Mouse (Mus musculus): Measurements from ENCODE around the gene Coil.
"Not testable (repeated sequence)": the region's sequence is repeated elsewhere in the genome, so short reads cannot be mapped to it uniquely, and the experiment has no call there.

Gene Coil

DNA sequence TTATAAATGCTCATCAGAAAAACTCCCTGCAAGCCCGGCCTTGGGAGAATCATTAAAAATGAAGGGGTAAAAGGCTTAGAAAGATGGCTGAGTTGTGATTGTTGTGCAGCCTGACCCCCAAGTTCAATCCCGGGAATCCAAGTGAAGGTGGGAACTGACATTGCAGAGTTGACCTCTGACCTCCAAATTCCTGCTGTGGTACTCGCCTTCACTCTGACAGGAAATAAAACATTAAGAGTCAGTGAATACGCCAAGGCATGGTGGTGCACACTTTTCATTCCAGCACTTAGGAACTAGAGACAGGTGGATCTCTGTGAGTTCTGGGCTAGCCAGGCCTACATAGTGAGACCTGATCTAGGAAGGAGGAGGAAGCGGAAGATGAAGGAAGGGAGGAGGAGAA lies 35.4 kb downstream of the Coil start:
- DNase-seq (ENCODE audit: low read depth, low spot score): no peak

DNA sequence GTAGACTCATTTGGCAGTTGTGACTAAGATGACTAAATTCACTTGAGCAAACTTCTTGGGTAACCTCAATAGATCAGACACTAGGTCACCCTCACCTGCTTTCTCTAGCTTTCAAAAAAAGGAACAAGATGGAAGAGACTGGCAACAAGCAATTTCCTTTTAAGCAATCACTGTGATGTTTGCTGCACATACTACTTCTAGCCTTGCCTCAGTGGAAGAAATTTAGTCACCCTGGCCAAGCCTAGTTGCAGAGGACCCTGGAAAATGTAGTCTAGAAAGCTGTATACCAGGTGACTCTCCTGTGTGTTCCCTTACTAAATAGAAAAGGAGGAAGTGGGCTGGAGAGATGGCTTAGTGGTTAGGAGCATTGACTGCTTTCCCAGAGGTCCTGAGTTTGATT lies 36.4 kb downstream of the Coil start:
- DNase-seq (ENCODE audit: low read depth, low spot score): no peak

DNA sequence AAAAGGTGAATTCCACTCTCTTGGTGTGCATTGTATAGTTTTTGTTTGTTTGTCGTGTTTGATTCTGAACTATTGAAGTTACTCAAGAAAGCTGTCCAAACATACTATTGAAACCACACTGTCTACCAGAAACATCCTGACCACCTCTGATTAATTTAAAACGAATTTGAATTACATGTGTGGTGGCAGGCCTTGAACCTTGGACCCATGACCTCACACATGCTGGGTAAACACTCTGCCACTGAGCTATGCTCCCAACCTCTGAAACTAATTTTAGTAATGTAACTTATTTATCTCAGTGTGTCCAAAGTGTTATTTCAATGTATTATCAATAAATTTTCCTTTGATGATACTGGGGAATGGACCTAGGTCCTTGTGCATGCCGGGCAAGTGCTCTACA lies 37.5 kb downstream of the Coil start:
- DNase-seq (ENCODE audit: low read depth, low spot score): no peak

DNA sequence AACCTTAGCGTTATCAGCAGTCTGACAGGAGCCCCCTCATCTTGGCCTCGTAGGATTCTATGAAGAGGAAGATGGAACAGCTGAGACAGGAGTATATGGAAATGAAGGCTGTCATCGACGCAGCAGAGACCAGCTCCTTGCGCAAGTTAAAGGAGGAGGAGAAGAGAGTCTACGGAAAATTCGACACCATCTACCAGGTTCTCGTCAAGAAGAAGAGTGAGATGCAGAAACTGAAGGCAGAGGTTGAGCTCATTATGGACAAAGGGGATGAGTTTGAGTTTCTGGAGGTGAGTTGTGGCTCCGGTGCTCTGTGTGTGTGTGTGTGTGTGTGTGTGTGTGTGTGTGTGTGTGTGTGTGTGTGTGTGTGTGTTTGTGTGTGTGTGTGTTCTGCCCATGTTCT lies 39.0 kb downstream of the Coil start:
- DNase-seq (ENCODE audit: low read depth, low spot score): no peak

DNA sequence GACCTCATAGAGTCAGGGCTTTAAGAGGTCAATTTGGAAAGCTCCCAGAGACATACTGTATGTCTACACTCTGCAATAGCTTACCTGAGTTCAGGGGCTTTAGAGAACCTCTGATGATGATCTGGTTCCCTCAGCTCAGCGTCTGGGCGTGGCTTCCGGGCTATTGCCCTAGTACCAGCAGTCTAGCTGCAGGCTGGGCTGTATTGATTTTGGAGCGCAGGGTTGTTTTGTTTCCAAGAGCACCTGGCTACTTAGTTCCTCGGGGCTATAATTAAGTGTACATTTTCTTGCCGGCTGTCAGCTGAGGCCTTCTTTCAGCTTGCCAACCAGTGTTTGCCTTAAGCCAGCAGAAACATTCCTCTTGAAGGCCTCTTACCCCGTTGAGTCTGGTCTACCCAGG lies 39.4 kb downstream of the Coil start:
- no peak for DNase-seq (ENCODE audit: low read depth, low spot score)

DNA sequence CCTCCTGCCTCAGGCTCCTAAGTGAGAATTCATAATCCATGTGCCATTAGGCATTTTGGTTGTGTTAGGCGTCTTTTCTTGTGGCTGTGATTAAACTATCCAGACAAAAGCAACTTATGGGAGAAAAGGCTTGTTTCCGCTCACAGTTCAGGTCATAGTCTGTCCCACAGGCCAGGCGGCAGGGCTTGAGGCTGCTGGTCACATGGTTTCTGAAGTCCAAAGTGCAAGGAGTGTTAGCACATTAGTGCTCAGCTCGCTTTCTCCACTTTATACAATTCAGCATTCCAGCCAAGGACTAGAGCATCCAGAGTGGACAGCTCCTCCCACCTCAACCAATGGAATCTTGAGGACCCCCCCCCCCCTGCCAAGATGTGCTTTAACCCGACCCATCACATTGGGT lies 42.2 kb downstream of the Coil start:
- no peak for DNase-seq (ENCODE audit: low read depth, low spot score)

DNA sequence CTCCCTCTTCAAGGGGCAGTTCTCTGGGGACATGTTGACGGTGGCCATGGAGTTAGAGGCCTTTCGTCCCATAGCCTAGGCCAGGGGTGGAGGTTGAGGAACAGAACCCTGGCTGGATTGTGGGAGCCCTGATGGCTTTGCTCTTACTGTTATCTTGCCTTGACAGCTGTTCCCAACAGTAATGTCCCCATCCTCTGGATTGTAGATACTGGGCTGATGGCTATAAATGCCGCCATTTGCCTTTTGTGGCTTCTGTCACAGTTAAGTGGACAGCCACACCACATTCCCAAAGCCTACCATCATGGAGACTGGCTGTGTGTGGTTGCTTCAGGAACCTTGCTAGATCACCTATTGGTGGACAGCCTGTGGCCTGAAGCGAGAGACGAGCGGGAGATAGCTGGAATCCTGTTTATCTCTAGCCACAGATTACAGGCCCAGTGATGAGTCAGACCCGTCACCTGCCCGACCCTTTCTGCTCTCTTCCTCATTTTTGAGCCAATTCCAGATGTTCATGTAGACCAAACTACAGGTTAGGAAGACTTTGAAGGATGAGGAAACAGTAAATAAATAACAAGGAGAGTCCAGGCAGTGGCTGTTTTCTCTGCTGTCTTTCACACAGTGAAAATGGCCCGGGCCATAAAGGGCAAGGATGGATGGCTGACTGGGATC lies 47.6 kb downstream of the Coil start:
- DNase-seq (ENCODE audit: low read depth, low spot score): no peak

DNA sequence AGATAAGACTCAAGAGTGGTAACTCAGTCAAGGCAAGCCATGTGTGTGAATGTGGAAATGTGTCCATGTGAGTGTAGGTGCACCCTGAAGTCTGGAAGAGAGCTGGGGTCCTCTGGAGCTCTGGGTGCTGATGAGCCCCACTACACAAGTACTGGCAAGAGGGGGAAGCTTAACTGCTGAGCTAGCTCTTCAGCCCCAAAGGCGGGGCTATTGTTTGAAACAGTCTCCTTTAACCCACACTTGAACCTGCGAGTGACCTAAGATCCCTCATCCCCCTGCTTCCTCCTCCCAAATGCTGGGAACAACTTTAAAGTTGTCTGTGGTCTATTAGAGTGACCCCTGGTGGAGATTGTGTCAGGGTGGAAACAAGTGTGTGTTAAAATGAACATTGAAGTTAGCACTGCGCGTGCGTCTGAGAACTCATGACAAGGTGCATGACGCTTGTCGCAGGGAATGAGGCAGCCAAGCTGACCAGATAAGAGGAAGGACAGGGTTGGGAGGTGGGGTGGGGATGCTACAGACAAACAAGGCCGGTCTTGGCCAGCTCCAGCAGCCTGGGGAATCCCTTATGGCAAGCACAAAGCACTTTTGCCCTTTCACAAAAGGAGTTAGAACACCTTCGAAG lies 50.7 kb downstream of the Coil start:
- DNase-seq (ENCODE audit: low read depth, low spot score): no peak

DNA sequence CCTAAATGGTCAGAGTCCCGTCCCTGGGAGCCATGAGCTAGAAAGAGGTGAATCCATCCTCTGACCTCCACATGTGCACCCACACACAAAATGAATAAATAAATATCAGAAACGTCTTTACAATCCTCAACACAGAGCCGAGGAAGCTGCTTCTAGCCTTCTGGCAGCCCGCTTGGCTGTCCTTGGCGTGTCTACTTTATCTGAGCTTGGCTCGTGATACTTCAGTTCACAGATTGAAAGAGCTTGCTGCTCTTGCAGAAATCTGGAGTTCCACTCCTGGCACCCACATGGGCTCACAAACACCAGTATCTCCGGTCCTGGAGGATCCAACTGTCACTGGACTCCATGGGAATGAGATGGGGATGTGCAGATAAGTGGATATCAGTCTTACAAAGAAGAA lies 51.6 kb downstream of the Coil start:
- DNase-seq (ENCODE audit: low read depth, low spot score): no peak

DNA sequence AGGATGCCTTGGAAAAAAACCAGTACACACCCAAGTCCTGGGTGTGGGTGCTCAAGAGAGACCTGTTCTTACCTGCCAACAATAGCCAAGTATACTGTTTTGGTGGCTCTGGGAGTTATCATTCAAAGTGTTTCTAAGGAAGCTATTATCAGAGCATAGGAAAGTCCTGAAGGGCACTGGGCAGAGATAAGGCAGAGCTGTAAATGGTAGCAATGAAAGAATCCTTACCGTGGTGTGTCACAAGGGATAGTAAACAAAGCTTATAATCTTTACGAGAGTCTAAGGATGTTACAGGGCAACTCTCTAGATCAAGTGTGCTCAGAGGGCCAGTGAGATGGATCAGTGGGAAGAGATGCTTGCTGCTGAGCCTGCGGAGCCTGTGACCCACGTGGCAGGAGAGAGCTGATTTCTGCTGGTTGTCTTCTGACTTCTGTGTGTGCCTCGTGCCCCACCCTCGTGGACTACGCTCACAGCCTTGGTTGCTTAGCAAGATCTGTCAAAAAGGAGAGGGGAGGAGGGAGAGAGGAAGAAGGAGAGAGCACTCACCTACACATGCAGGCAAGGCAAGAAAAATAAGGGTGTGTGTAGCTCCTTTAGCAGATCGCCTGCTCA lies 52.2 kb downstream of the Coil start:
- no peak for DNase-seq (ENCODE audit: low read depth, low spot score)

DNA sequence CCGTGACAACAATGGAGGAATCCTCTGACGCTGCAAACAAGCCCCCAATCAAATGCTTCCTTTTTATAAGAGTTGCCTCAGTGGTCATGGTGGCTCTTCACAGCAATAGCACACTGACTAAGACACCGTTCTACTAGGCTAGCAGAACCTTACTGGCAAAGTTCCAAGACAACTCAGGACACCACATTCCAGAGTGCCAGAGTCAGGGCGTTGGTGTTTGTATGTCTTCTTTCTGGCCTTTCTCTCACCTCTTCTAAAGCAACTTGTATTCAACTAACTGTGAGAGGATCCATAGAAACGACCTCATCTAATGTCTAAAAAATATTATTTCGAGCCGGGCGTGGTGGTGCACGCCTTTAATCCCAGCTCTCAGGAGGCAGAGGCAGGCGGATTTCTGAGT lies 53.4 kb downstream of the Coil start:
- peak; percentile 88 for DNase-seq (ENCODE audit: low read depth, low spot score)

DNA sequence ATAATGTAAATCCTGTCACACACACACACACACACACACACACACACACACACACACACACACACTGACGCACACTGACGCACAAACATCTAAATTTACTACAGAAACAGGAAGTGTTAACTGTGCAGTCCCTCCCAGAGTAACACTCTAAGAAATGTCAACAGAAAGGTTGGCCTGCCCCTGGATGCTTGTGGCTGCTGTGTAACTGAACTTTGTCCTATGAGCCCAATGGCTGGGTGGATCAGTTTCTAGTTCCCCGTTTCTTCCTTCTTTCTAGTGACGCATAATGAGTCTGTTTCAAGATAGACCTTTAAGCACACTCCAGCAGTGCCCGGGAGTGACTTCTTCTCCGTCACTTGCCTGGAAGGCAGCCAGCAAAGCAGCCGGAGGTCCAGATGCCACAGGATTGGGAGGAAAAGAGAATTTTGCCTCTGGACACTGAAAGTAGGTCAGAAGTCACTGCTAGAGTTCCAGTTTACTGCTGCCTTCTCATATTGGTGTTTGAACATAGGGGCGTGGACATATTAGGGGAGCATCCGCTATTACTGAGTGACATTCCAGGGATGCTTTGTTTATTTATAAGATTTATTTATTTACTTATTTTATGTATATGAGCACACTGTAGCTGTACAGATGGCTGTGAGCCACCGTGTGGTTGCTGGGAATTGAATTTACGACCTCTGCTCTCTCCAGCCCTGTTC lies 54.3 kb downstream of the Coil start:
- peak; percentile 95 for DNase-seq (ENCODE audit: low read depth, low spot score)

DNA sequence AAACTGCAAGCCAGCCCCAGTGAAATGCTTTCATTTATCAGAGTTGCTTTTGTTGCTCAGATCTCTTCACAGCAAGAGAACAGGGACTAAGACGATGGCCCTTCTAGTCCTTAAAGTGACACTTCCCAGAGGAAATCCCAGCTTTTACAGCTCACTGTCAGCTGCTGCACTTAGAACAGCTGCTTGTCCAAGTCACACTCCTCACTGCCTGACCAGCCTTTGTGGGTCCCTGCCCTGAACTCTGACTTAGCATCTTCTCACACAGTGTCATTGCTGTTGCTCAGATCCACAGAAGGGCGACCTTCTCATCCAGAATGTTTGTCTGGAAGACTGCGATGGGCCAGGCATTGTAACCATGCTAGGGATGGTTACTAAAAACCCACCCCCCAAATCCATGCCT lies 55.6 kb downstream of the Coil start:
- no peak for DNase-seq (ENCODE audit: low read depth, low spot score)

DNA sequence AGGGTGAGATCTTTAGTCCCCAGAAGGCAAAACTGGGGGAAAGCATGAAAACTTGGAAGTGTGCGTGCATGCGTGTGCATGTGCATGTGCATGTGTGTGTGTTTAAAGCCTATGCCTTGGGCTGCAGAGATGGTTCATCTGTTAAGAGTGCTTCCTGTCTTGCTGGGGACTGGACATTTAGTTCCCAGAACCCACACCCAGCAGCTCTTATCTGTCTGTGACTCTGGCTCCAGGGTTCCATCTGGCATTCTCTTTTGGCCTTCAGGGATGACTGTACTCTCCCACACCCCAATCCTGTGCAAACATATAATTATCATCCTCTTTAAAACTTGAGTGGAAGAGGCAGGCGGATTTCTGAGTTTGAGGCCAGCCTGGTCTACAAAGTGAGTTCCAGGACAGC lies 56.1 kb downstream of the Coil start:
- DNase-seq (ENCODE audit: low read depth, low spot score): no peak

DNA sequence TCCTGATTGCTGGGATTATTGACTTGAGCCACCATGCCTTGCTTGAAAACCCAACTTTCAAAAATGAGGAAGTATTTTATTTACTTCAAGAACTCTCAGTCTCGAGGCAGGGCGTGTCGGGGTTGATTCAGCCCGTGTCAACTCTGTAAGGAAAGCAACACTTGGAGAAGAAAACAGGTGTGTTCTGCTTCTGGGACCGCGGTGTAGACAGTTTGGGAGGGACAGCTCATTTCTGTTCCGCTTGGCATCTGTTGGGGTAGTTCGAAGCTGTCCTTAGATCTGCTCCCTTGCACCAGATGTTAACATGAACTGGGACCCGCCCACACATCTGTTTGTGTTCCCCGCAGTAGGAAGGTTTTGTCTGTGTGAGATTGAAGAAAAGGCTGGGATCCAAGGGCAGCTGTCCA lies 57.9 kb downstream of the Coil start:
- peak; percentile 38 for DNase-seq (ENCODE audit: low read depth, low spot score)

DNA sequence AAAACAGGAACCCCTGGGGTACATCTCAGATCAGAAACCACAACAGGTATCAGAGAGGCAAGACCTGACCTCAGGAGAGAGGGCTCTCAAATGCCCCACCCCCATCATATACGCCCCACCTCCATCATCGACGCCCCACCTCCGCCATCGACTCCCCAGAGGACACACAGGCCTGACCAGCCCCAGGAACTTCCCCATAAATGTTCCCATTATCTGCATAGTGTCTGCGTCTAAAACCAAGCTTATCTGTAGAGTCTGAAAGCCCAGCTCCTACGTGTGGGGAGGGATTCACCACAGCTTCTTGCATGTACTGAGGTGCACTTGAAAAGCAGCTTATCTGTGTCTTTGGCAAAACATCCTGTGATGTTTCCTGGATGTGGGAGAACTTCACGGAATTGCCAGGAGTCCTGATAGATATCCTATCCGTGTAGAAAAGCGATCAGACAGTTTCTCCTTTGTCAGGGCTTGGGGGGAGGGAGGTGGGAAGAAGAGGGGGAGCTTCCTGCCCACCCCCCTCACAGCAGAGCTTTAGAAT lies 58.9 kb downstream of the Coil start:
- no peak for DNase-seq (ENCODE audit: low read depth, low spot score)

DNA sequence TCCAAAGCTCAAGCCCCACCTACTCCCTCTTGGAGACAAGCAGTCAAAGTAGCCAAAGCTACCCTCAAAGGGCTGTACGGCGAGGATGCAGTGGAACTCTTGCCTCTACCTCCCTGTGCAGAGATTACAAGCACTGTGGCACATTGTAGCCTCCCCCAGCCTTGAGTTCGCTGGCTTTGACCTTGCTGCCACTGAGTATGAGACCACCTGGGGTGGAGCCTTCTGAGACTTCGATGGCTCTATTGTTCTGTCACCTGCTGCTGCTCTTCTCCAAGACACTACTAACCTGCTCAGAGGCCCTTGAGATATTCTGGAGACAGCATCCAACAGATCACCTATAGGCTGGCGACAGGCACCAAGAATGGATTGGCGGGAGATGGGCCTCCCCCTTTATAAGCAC lies 60.5 kb downstream of the Coil start:
- no peak for DNase-seq (ENCODE audit: low read depth, low spot score)

DNA sequence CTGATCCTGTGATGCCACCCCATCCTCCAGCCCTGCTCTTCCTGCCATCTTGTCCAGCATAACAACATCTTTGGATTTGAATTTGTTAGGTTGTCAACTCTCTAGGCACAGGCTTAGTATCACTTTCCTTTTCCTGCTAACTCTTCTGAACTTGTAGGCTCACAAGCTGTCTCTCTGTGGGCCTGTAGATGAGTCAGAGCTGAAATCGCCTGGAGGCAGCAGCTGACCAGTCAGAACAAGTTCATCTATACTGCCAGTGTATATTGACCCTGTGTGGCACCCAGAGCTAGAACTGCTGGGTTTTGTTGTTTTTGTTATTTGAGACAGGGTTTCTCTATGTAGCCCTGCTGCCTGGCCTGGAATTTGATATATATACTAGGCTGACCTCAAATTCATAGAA lies 61.1 kb downstream of the Coil start:
- peak; percentile 94 for DNase-seq (ENCODE audit: low read depth, low spot score)

DNA sequence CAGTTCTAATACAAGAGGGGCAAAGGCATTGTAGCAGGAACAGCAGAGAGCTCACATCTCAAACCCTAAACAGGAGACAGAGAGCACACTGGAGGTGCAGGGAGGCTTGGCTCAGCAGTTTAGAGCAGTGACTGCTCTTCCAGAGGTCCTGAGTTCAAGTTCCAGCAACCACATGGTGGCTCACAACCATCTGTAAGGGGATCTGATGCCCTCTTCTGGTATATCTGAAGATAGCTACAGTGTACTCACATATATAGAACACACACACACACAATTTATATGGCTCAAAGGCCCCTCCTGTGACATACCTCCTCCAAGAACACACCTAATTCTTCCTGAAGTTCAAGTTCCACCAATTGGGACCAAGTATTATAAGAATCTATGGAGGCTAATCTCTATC lies 64.5 kb downstream of the Coil start:
- DNase-seq (ENCODE audit: low read depth, low spot score): no peak

DNA sequence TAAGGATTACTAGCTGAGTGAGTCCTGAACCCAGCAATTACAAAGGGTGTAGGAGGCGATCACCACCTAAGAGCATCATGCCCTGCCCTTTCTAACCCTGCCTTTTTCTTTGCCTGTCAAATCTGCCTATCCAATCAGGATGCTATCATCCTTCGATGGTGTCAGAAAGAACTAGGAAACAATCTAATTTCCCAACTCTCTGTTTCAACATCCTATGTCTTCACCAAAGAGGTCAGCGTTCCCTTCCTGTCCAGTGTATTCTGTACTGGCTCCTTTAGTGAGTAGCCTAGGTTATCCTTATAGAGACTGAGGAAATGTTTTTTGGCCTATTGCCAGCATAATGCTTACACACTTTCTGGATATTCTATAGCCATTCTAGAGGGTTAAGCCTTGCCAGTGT lies 65.5 kb downstream of the Coil start:
- no peak for DNase-seq (ENCODE audit: low read depth, low spot score)

DNA sequence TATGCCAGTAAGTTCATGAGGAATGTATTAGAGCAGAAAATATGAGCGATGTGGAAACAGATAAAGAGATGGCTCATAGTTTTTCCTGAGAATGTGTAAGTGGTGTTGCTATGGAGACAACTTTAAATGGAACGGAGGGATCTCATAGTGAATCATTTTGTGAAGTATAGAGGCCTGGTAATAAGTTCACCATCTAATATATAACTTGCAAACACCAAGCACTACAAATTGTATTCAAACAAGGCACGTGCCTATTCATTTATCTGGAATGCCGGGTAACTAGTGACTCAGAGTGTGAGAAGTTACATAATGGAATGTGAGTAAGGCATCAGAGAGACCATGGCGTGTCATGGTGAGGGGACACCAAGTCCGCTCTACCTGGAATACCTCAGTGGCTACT lies 68.4 kb downstream of the Coil start:
- DNase-seq (ENCODE audit: low read depth, low spot score): peak; percentile 62

DNA sequence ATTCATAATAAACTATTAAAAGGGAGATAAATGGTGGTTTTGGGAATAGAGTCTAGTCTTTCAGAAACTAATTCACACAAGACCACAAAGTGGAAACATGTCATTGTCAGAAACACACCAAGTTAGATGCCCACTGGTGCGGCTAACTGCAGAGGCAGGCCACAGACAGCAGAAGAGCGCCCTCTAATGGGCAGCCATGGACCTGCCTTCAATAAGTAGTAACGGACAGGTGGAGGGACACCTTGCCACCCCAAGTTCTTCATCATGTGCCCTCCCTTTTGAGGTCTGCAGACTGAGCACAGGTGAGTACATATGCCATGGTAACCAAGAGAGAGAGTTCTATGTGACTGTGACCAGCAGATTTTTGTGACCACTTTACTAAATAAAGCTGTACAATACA lies 69.3 kb downstream of the Coil start:
- peak; percentile 74 for DNase-seq (ENCODE audit: low read depth, low spot score)

DNA sequence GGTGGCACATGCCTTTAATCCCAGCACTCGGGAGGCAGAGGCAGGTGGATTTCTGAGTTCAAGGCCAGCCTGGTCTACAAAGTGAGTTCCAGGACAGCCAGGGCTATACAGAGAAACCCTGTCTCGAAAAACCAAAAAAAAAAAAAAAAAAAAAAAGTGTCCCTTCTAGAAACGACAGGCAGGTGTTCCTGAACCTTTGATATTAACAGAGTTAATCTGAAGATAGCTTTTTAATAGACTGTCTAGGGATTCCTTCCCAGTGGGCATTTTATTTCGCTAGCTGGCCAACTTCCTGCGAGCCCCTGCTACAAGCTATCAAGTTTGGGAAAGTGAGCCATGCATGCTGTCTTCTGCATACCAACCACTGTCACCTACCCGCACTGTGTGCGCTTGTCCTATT lies 71.0 kb downstream of the Coil start:
- DNase-seq (ENCODE audit: low read depth, low spot score): not testable (repeated sequence)

Measured in 3T3-L1 (cell line).